Mouse (Mus musculus) adrenal gland, adult 8-10 months (tissue): ENCODE data around the gene Olfr129. TPM values are rescaled to one million over a fixed set of nuclear protein-coding genes. Genes with fewer than 3 reads are reported as not detected.

Experiments used
- DNase-seq: peaks from one replicate; pipeline ENCODE4 v3.0.0; 2022
- total RNA-seq, 4 experiments: library from RNA; stranded (reverse); gene quantifications; 2 replicates each; pipeline ENCODE4 v1.2.4; 2022

The Olfr129 gene
- total RNA-seq: not detected

DNA sequence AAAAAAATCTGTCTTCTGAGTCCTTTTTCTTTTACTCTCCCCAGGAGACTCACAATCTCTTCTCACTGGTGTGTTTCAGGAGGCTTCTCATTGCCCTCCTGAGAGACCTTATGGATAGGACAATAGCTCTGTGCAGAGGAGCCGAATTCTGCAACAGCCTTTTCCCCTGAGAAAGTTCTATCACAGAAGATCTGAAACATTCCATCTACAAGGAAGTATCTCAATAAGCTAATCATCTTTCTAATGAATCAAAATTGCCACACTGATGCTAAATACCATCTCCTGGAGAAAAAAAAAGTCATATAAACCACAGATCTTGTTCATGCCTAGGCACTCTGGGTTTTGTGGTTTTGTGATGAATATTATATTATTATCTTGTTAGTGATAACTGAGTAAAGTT is at the start of gene Olfr129:
Gene Olfr129, minus strand, starts transcription at position 101 of the 400 bp plus-strand sequence.
- no peak for DNase-seq

DNA sequence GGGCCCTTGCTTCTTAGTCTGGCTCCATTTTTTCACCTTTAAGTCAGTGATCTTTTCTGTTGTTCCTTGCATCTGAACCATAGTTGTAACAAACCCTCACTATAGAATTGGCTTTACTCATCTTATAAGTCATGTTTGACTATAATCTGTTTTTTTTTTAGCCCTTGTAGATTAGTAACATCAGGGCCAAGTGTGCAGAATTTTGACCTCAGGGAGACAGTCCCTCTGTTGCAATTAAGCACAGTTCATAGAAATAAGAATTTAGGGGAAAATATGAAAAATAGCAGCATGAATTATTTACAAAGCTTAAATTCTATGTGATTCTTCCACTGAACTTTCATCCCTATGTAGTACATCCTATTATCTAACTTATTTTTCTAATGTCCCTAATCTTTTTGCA is 28.7 kb upstream of the Olfr129 start, which contains the start of gene Olfr131:
Gene Olfr131, minus strand, starts transcription at position 101 of the 400 bp plus-strand sequence.
- no peak for DNase-seq

- no peak for DNase-seq
Measured at GRCm38 (mm10) chr17:38082364-38082763, 22.5 kb upstream of the Olfr129 start.

GRCm38 (mm10) chr17:38063621-38064020 is 3.7 kb upstream of the Olfr129 start, which contains the start of gene Olfr130:
Gene Olfr130 (plus strand): TSS chr17:38063921.
- DNase-seq: no peak

DNA sequence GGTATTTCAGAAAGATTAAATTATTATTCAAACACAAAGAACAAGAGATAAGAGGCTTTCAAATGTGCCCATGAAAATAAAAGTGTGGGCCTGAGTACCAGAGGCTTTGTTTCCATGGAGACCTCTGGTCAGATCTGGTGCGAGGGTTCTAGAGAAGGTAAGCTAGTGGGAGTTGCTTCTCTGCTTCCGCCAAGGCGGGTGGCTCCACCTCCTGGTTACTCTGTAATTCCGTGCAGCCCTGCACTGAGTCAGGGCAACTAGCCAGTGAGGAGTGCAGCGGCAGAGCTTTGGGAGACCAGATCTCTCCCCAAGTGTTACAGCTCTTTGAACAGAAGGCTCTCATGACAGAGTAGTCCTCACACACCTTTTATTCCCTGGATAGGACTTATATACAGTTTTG is 33.6 kb downstream of the Olfr129 start:
- no peak for DNase-seq

GRCm38 (mm10) chr17:38016341-38016740 is 43.5 kb downstream of the Olfr129 start:
- DNase-seq: no peak

DNA sequence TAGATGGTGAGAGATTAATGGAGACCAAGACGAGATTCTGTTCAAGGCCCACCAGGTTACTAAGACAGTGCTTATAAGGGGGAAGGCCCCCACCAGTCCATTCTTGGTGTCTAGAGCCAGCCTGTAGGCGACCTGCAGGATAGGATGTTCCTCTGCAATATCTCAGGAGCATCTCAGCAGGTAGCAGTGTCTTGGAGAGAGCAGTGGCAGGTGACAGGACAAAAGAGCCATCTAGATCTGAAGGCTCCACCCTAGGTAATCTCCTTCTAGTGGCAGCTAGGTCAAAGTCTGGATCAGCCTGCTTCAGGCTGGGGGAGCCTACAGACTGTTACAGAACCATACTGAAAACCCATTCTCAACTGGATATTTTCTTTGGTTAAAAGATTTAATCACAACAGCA is 54.9 kb downstream of the Olfr129 start:
- DNase-seq: no peak

Other genes starting within 250 kb of the Olfr129 start
- gene Olfr125, start 227.1 kb downstream of the Olfr129 start, total RNA-seq: not detected
- gene Olfr126, start 212.6 kb downstream of the Olfr129 start, total RNA-seq: not detected
- gene Olfr127, start 159.6 kb downstream of the Olfr129 start, total RNA-seq: not detected
- gene Olfr128, start 139.5 kb downstream of the Olfr129 start, total RNA-seq: not detected
- gene Olfr761, start 107.0 kb downstream of the Olfr129 start, total RNA-seq: not detected
- not detected for gene Olfr130, start 3.8 kb upstream of the Olfr129 start, total RNA-seq
- not detected for gene Olfr131, start 28.6 kb upstream of the Olfr129 start, total RNA-seq
- gene Olfr132, start 74.4 kb upstream of the Olfr129 start, total RNA-seq: not detected
- not detected for gene Olfr133, start 85.2 kb upstream of the Olfr129 start, total RNA-seq
- gene Olfr134, start 111.3 kb upstream of the Olfr129 start, total RNA-seq: not detected
- gene Olfr135, start 144.3 kb upstream of the Olfr129 start, total RNA-seq: not detected
- gene Olfr138, start 201.0 kb upstream of the Olfr129 start, total RNA-seq: not detected
- not detected for gene Olfr137, start 247.5 kb upstream of the Olfr129 start, total RNA-seq